ENCODE assay signal across 13 mouse cellular contexts in the genomic region with DNA sequence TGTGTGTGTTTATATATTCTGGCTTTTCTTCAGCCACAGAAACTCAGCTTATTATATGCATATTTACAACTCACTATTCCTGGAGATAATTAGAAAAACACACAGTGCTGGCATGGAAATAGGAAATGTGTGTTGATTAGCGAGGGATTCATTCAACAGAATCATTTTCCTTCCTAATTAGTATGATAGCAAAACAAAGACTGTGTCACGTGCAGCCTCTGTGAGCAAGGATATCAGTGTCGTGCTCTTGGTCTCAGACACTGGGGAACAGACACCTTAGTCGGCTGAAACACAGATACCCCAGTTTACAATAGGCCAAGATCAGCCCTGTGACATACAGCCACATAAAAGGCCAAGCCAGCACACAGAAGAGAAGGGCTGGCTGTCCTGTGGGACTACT.
DNase-seq lines count a peak whose midpoint lies in the region; ATAC-seq lines count a peak whose summit lies in the region.
"Had no signal": no experiment of that assay in that cellular context is flagged by ENCODE, and none has a peak within 500 bp of the region (broad histone marks: within the 10 kb centered on the region; RNA-seq: fewer than 3 reads in every experiment).

No protein-coding gene starts in this region.

- peak; percentile 29 to 62 for DNase-seq in heart, adult 18-20 months
- no peak for DNase-seq in heart, postnatal 25 days (ENCODE audit: low spot score)
- DNase-seq in midbrain, embryonic 14.5 days, result peak; percentile 48
- DNase-seq in midbrain, embryonic 11.5 days (ENCODE audit: low spot score, missing footprints), result no peak
- DNase-seq in thymus, postnatal 14 days, result no peak
- no peak for DNase-seq in embryo, embryonic 10 days (ENCODE audit: low spot score)
- DNase-seq: cerebellum, adult 11-12 months had no signal

- no peak overlapping the region for H3K4me2 ChIP-seq in midbrain, embryonic 14.5 days (ENCODE audit: low read length)
- no peak overlapping the region for H3K4me2 ChIP-seq in midbrain, embryonic 11.5 days
- H3K4me2 ChIP-seq in hindbrain, embryonic 15.5 days, result no peak overlapping the region
- H3K4me2 ChIP-seq: embryonic facial prominence, embryonic 15.5 days; liver, embryonic 12.5 days; lung, embryonic 15.5 days had no signal

- 46% methylated on average over 4 of the region's 4 CpGs for WGBS in midbrain, embryonic 14.5 days
- WGBS in midbrain, embryonic 11.5 days, result 73% methylated on average over 4 of the region's 4 CpGs
- WGBS in hindbrain, embryonic 15.5 days, result 44% methylated on average over 4 of the region's 4 CpGs

- H3K27ac ChIP-seq in midbrain, embryonic 14.5 days (replicated peaks; ENCODE audit: low read depth, low read length), result peak overlapping the region; percentile 69; the same call in 1 of the 2 replicates
- H3K27ac ChIP-seq in midbrain, embryonic 11.5 days (ENCODE audit: low read depth, low read length), result no peak overlapping the region
- H3K27ac ChIP-seq in hindbrain, embryonic 15.5 days (replicated peaks), result peak overlapping the region; percentile 40; the same call in 1 of the 2 replicates
- H3K27ac ChIP-seq: embryonic facial prominence, embryonic 15.5 days; limb, embryonic 10.5 days; liver, embryonic 12.5 days; lung, embryonic 15.5 days had no signal

- ATAC-seq in midbrain, embryonic 14.5 days (ENCODE audit: low FRiP score, low TSS enrichment), result peak; percentile 48; the same call in 1 of the 2 replicates
- ATAC-seq in midbrain, embryonic 11.5 days (ENCODE audit: low FRiP score), result no peak
- ATAC-seq in hindbrain, embryonic 15.5 days (ENCODE audit: low FRiP score, low read depth), result peak; percentile 59; the same call in 1 of the 2 replicates
- ATAC-seq: liver, embryonic 12.5 days had no signal

- intact Hi-C loops in heart, postnatal 25 days (cut with DNase I), result no loop called here

- no peaks in the 10 kb centered on the region for H3K27me3 ChIP-seq in midbrain, embryonic 14.5 days (ENCODE audit: control insufficient read depth, insufficient read depth, low read length)
- H3K27me3 ChIP-seq in midbrain, embryonic 11.5 days (ENCODE audit: control insufficient read depth, insufficient read depth, low read length), result no peaks in the 10 kb centered on the region
- no peaks in the 10 kb centered on the region for H3K27me3 ChIP-seq in hindbrain, embryonic 15.5 days
- H3K27me3 ChIP-seq: embryonic facial prominence, embryonic 15.5 days; liver, embryonic 12.5 days; lung, embryonic 15.5 days had no signal

- H3K4me1 ChIP-seq in midbrain, embryonic 14.5 days (ENCODE audit: control insufficient read depth, insufficient read depth, low read length), result no peaks in the 10 kb centered on the region; the same call in 1 of the 2 replicates
- H3K4me1 ChIP-seq in midbrain, embryonic 11.5 days (ENCODE audit: control insufficient read depth, insufficient read depth, low read length), result no peaks in the 10 kb centered on the region
- no peaks in the 10 kb centered on the region for H3K4me1 ChIP-seq in hindbrain, embryonic 15.5 days (replicated peaks)
- H3K4me1 ChIP-seq: embryonic facial prominence, embryonic 15.5 days; limb, embryonic 10.5 days; liver, embryonic 12.5 days; lung, embryonic 15.5 days had no signal

- no peak overlapping the region for H3K4me3 ChIP-seq in midbrain, embryonic 14.5 days (replicated peaks; ENCODE audit: low read depth, low read length)
- no peak overlapping the region for H3K4me3 ChIP-seq in midbrain, embryonic 11.5 days (ENCODE audit: low read depth, low read length)
- no peak overlapping the region for H3K4me3 ChIP-seq in hindbrain, embryonic 15.5 days
- H3K4me3 ChIP-seq: embryonic facial prominence, embryonic 15.5 days; limb, embryonic 10.5 days; liver, embryonic 12.5 days; lung, embryonic 15.5 days; myocyte had no signal

- H3K9me3 ChIP-seq in midbrain, embryonic 14.5 days (ENCODE audit: control insufficient read depth, low read length), result no peaks in the 10 kb centered on the region
- no peaks in the 10 kb centered on the region for H3K9me3 ChIP-seq in midbrain, embryonic 11.5 days (ENCODE audit: control insufficient read depth, low read length)
- H3K9me3 ChIP-seq in hindbrain, embryonic 15.5 days, result no peaks in the 10 kb centered on the region
- H3K9me3 ChIP-seq: embryonic facial prominence, embryonic 15.5 days; limb, embryonic 10.5 days; liver, embryonic 12.5 days; lung, embryonic 15.5 days had no signal

- no peak overlapping the region for H3K9ac ChIP-seq in midbrain, embryonic 14.5 days (replicated peaks; ENCODE audit: low read length)
- no peak overlapping the region for H3K9ac ChIP-seq in midbrain, embryonic 11.5 days (ENCODE audit: low read length)
- no peak overlapping the region for H3K9ac ChIP-seq in hindbrain, embryonic 15.5 days
- H3K9ac ChIP-seq: embryonic facial prominence, embryonic 15.5 days; liver, embryonic 12.5 days; lung, embryonic 15.5 days had no signal

- H3K36me3 ChIP-seq in midbrain, embryonic 14.5 days (ENCODE audit: control insufficient read depth, insufficient read depth, low read length), result no peaks in the 10 kb centered on the region
- no peaks in the 10 kb centered on the region for H3K36me3 ChIP-seq in midbrain, embryonic 11.5 days (ENCODE audit: control insufficient read depth, insufficient read depth, low read length)
- H3K36me3 ChIP-seq in hindbrain, embryonic 15.5 days, result no peaks in the 10 kb centered on the region
- H3K36me3 ChIP-seq: embryonic facial prominence, embryonic 15.5 days; limb, embryonic 10.5 days; liver, embryonic 12.5 days; lung, embryonic 15.5 days had no signal

Comparison
In these comparisons a context has a peak if more than half of its experiments do, and no peak if none do; other contexts are left out.
1. DNase-seq: peak in heart, adult 18-20 months (2 of 2) and midbrain, embryonic 14.5 days (single experiment); none in heart, postnatal 25 days (single experiment), midbrain, embryonic 11.5 days (single experiment), thymus, postnatal 14 days (single experiment) and embryo, embryonic 10 days (single experiment).